24 mouse cellular contexts compared by ENCODE assay signal in genomic region chr14:11719259-11719658, GRCm38 (mm10).
DNase-seq lines count a peak whose midpoint lies in the region; ATAC-seq and TF ChIP-seq lines count a peak whose summit lies in the region.
"Had no signal": no experiment of that assay in that cellular context is flagged by ENCODE, and none has a peak within 500 bp of the region (broad histone marks: within the 10 kb centered on the region; RNA-seq: fewer than 3 reads in every experiment).

No protein-coding gene starts in this region.

- WGBS in midbrain, embryonic 14.5 days = 5% methylated on average over 7 of the region's 7 CpGs
- 32% methylated on average over 7 of the region's 7 CpGs for WGBS in midbrain, embryonic 10.5 days

- H3K4me3 ChIP-seq in midbrain, embryonic 14.5 days (replicated peaks; ENCODE audit: low read depth, low read length) = no peak overlapping the region
- H3K4me3 ChIP-seq in midbrain, embryonic 10.5 days = no peak overlapping the region
- H3K4me3 ChIP-seq: embryonic facial prominence, embryonic 13.5 days; embryonic facial prominence, embryonic 15.5 days; erythroblast, embryonic 14.5 days; forebrain, embryonic 10.5 days; forebrain, embryonic 12.5 days had no signal

- DNase-seq in midbrain, embryonic 14.5 days = peak; percentile 31
- no peak for DNase-seq in midbrain, embryonic 10.5 days (ENCODE audit: low spot score)
- peak; percentile 15 for DNase-seq in Muller cell, postnatal 12 days (ENCODE audit: inconsistent ontology term)
- DNase-seq in brain, embryonic 14.5 days (ENCODE audit: low read depth) = peak; percentile 47
- DNase-seq in retina, postnatal 1 day = peak; percentile 61
- no peak for DNase-seq in gastrocnemius, postnatal 10 days
- no peak for DNase-seq in kidney, postnatal 10 days
- DNase-seq: adrenal gland, adult 8-10 months; adrenal gland, postnatal 36 days; cerebellum, adult 11 months; cerebellum, adult 18-20 months; cerebellum, adult 8-10 months; cerebellum, adult 9-11 months; cerebellum, postnatal 36 days; embryo, embryonic 11 days had no signal

- TF ChIP-seq CTCF in brain, embryonic 14.5 days (IDR thresholded peaks at IDR 0.05; ENCODE audit: borderline replicate concordance, extremely low read depth, insufficient read depth, insufficient read length) = no peak

- H3K9me3 ChIP-seq in midbrain, embryonic 14.5 days (ENCODE audit: control insufficient read depth, low read length) = no peaks in the 10 kb centered on the region
- peaks cover 5% of the 10 kb centered on the region; the same call in 1 of the 2 replicates for H3K9me3 ChIP-seq in midbrain, embryonic 10.5 days (replicated peaks)
- H3K9me3 ChIP-seq: embryonic facial prominence, embryonic 13.5 days; embryonic facial prominence, embryonic 15.5 days; forebrain, embryonic 10.5 days; forebrain, embryonic 12.5 days had no signal

- H3K36me3 ChIP-seq in midbrain, embryonic 14.5 days (ENCODE audit: control insufficient read depth, insufficient read depth, low read length) = no peaks in the 10 kb centered on the region
- H3K36me3 ChIP-seq in midbrain, embryonic 10.5 days = peaks cover 8% of the 10 kb centered on the region; the same call in 1 of the 2 replicates
- H3K36me3 ChIP-seq: embryonic facial prominence, embryonic 13.5 days; embryonic facial prominence, embryonic 15.5 days; forebrain, embryonic 12.5 days had no signal

- no peak overlapping the region for H3K4me2 ChIP-seq in midbrain, embryonic 14.5 days (ENCODE audit: low read length)
- H3K4me2 ChIP-seq: embryonic facial prominence, embryonic 13.5 days; embryonic facial prominence, embryonic 15.5 days; forebrain, embryonic 12.5 days had no signal

- no peaks in the 10 kb centered on the region for H3K27me3 ChIP-seq in midbrain, embryonic 14.5 days (ENCODE audit: control insufficient read depth, insufficient read depth, low read length)
- no peaks in the 10 kb centered on the region for H3K27me3 ChIP-seq in midbrain, embryonic 10.5 days (ENCODE audit: low read depth, poor library complexity, severe bottlenecking)
- H3K27me3 ChIP-seq: embryonic facial prominence, embryonic 13.5 days; embryonic facial prominence, embryonic 15.5 days; forebrain, embryonic 12.5 days; Patski had no signal

- no peak for TF ChIP-seq POLR2A in brain, embryonic 14.5 days (IDR thresholded peaks at IDR 0.05; ENCODE audit: borderline replicate concordance, extremely low read depth, insufficient read depth, insufficient read length, poor library complexity, severe bottlenecking)

- no peak overlapping the region for H3K9ac ChIP-seq in midbrain, embryonic 14.5 days (replicated peaks; ENCODE audit: low read length)
- H3K9ac ChIP-seq: embryonic facial prominence, embryonic 13.5 days; embryonic facial prominence, embryonic 15.5 days; forebrain, embryonic 12.5 days had no signal

- no peak for ATAC-seq in midbrain, embryonic 14.5 days (ENCODE audit: low FRiP score, low TSS enrichment)
- ATAC-seq: activated CD4-positive, CD25-positive, alpha-beta regulatory T cell, adult 4 months; forebrain, embryonic 14.5 days; forebrain, embryonic 16.5 days; Patski had no signal

- H3K4me1 ChIP-seq in midbrain, embryonic 14.5 days (ENCODE audit: control insufficient read depth, insufficient read depth, low read length) = peaks cover 26% of the 10 kb centered on the region
- peaks cover 53% of the 10 kb centered on the region for H3K4me1 ChIP-seq in midbrain, embryonic 10.5 days
- H3K4me1 ChIP-seq: embryonic facial prominence, embryonic 13.5 days; embryonic facial prominence, embryonic 15.5 days had no signal

- H3K27ac ChIP-seq in midbrain, embryonic 14.5 days (replicated peaks; ENCODE audit: low read depth, low read length) = no peak overlapping the region
- H3K27ac ChIP-seq in midbrain, embryonic 10.5 days (replicated peaks) = no peak overlapping the region
- H3K27ac ChIP-seq: embryonic facial prominence, embryonic 13.5 days; embryonic facial prominence, embryonic 15.5 days; forebrain, embryonic 10.5 days; forebrain, embryonic 12.5 days had no signal

Comparison
In these comparisons a context has a peak if more than half of its experiments do, and no peak if none do; other contexts are left out.
1. DNase-seq: peak in midbrain, embryonic 14.5 days (single experiment), Muller cell, postnatal 12 days (single experiment), brain, embryonic 14.5 days (single experiment) and retina, postnatal 1 day (single experiment); none in midbrain, embryonic 10.5 days (single experiment), gastrocnemius, postnatal 10 days (single experiment) and kidney, postnatal 10 days (single experiment).